Mouse (Mus musculus): ENCODE data around the gene Tbrg1.

Gene Tbrg1

DNA sequence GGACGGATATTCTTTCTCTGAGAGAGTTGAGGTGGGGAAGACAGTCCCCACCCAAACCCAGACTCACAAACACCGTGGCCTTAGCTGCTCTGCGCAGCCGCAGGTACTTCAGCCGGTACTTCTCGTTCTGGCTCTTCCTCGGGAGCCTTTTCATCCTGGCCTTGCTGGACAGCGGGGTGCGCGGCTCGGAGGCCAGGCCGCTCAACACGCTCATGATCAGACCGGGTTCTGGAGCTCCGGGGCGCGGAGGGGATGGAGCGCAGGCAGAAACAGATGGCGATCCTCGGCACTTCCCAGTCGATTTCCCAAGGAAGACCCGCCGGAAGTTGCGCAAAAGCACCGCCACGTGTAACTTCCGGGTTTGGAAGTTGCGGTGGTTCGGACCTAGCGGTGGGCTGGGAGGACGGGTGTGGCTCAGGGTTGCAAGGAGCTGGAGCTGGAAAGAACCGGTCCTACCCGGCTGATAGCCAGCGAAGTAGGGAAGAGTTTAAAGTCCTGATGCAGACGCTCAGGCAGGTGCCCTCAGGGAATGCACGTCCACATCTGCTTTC, at the start of gene Tbrg1:
Gene Tbrg1, minus strand, starts transcription at position 382 of the 551 bp plus-strand sequence.
- in situ Hi-C loops (cut with MboI, MseI): no loop called here

DNA sequence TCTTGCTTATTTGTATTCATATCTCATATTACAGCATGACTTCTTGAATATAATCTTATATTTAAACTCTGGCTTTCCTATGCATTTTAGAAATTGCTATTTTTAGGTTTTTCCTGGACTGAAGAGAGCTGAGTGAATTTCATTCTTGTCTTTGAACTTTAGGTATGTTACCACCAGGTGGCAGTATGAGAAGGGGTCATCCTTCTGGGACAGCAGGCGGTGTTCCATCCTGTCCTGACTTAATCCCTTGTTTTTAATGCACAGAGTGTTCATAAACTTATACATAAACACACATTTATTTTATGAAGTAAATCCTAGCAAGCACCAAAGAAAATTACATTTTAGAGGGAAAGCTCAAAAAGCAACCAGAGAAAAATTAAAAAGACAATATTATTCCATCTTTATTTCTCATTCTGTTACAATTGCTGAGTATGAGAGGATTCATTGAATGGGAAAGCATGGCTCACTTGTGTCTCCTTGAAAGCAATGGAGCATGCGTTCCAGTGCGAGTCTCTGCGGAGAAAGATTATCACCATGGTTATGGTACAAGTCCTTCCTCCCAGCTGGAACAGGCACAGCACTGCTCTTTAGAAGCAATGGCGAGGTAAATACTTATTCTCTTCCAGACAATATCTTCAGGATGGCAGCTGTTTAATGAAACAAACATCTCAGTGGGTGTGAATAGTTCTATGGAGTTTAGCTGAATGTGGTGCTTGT, 33.0 kb upstream of the Tbrg1 start:
- in situ Hi-C loops (cut with MboI, MseI): loop anchor here (5.0 kb wide), 2 partner anchors 242 to 247 kb away; no protein-coding TSS in a partner anchor

DNA sequence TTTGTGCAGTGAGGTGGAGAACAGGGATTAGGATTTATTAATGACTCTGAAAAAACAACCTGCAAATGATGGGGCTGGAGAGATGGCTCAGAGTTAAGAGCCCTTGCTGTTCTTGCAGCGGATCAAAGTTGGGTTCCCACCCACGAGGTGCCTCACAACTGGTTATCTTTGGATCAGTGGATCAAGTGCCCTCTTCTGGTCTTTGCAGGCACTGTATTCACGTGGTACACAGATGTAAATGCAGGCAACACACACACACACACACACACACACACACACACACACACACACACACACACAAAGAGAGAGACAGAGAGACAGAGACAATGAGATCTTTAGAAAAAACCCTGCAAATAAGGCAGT, 30.8 kb upstream of the Tbrg1 start:
- in situ Hi-C loops (cut with MboI, MseI): no loop called here

DNA sequence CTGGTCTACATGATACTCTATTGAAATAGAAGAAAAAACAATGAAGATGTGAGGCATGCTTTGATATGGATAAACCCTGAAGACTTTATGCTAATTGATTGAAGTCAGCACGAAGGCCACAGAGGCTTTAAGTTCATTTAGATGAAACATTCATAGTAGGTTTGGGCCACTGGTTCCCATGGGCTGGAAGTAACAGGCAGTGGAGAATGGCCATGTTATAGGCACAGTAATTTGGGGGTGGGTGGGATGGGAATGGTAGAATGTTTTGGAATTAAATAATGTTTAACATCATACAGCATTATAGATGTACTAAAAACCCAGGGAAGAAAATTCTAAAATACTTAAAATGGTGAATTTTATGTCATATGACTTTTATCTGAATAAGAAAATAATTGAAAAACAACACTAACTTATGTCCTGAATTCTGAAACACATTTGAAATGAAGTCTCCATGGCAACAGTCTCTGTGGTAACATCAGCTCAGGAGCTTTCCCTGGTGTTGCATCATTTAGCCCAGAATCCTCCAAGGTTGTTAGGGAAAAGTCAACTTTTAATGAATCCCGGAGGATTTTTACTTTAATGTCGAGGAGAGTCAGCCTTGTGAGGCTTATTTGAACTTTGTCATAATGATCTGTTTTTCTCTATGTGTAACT, 30.3 kb upstream of the Tbrg1 start:
- in situ Hi-C loops (cut with MboI, MseI): no loop called here

DNA sequence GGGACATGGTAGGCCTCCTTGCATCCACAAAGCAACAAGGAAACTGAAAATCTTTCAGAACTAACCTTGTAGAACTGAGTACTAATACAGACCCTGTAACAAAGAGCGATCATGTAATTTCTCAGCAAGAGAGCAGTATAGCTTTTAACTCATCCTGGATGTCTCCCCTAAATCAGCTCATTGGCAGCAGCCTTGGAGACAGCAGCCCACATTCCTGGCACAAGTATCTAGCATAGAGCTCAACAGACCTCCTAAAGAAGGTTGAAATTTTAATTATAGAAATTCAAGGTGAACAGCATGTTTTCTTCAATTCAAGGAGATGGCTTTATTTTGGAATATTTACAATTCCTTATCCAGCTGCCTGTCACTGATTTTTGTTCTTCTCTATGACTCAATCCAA, 24.0 kb upstream of the Tbrg1 start:
- in situ Hi-C loops (cut with MboI, MseI): no loop called here

DNA sequence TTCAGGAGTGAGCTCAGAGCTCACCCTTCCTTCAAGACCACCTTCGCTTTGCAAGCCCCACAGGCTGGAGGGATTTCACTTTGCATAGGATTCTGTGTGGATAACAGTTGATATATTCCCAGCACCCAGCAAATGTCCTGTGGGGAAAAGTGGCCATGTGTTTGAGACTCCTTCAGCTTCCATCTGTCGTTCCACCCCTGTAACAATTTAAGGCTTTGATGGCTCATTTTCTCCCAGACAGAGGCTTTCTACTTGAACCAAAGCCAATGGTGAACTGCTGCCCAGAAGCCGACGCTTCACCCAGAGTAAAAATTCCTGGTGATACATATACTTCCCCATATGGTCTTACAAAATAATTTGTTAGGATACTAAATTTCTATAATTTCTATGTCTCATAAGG, 18.2 kb upstream of the Tbrg1 start:
- in situ Hi-C loops (cut with MboI, MseI): no loop called here

DNA sequence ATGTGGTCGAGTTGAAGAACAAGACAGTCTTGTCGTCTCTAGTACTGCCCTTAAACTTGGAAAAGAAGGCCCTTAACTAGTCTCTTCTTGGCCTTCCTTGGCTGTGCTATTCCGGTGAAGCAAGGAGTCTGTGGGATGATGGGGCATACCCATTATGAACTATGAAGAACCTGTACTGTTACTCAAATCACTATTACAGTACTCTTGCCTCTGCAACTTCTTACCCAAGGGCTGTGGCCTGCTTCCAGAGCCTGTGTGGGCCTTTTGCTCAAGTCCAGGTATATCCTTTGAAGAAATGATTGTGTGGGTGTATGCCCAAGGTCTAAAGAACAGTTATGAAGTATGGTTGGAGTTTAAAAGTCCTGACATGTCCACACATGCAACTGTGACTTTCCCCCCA, 13.1 kb upstream of the Tbrg1 start:
- in situ Hi-C loops (cut with MboI, MseI): no loop called here

DNA sequence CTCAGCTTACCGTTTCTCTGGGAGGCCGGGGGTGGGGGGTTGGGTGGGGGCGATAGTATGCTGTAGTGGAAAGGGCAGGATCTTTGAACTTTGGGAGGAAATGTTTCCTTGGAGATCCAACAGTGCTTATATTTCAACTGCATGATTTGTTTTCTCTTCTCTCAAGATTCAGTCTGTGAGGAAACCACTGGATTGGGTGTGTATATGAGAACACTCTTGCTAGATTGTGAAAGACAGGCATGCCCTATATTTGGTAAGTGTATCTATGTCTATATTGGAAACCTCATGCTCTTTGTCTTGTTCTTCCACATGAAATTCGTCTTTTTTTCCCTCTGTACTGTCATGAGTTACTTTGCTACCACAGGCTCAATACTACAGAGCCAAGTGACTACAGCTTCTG, 12.6 kb upstream of the Tbrg1 start:
- in situ Hi-C loops (cut with MboI, MseI): no loop called here

DNA sequence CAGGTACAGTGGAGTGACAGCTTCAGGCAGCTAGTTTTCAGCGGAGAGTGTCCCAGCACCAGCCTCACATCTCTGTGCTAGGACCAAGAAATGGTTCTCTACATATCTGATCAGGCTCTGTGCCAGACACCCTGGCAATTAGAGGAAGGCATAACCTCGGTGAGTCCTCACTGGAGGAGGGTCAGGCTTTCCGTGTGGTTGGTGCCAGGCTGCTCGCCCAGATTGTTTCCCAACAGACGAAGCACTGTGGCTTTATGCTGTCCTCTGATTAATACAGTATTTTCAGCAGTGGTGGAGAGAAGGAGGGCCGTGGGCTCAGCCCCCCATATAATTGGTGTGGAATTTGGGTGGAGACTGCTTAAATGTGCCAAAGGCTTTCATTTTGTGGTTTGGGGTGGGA, 12.0 kb upstream of the Tbrg1 start, which contains the start of gene Panx3:
Gene Panx3, minus strand, starts transcription at position 121 of the 400 bp plus-strand sequence.
- in situ Hi-C loops (cut with MboI, MseI): no loop called here

DNA sequence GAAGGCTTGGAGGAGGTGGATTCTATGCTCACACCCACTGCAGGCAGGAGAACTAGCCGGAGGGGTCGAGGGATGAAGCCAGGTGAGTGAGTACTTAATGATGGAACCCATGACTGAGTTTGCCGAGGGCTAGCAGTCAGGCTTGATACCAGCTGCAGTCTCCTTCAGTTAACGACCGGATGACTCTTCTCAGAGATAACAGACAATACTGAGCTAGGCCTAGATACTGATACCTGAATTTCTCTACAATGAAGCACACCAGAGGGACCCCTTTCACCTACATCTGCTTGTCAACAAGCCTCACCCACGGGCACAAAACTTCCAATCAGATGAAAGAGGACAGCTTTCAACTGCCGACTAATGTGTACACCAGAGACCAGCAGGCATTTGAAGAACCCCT, 8.9 kb upstream of the Tbrg1 start:
- in situ Hi-C loops (cut with MboI, MseI): no loop called here

DNA sequence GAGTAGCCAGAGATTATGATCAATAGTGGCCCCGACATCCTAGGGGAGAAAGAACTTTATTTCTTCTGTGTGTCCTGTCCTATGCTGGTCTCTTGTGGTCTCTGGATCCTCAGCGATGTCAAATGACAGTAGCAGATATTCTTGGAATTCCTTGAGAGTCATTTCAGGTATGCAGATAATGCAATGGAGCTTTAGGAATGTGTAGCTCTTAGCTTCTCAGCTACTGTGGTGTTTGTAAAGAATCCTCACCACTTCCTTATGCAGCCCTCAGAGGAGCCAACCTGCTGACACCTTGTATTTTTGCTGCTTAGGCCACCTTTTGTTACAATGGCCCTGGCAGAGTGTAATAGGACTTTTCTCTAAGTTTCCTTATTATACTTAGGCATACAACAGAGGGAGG, 7.5 kb upstream of the Tbrg1 start:
- in situ Hi-C loops (cut with MboI, MseI): no loop called here

DNA sequence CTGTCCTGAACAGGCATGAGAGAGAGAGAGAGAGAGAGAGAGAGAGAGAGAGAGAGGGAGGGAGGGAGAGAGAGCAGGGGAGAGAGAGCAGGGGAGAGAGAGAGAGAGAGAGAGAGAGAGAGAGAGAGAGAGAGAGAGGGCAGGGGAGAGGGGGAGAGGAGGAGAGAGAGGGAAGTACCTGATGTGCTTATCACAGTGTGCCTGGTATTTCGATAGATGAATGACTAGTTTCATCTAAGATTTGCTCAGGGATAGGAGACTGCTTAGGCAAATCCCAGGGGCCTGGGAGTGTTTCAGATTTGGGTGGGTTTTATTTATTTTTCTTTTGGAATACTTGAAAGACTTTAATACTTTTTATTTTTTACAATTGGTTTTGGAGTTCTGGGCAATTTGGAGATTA, 6.1 kb upstream of the Tbrg1 start:
- in situ Hi-C loops (cut with MboI, MseI): no loop called here

DNA sequence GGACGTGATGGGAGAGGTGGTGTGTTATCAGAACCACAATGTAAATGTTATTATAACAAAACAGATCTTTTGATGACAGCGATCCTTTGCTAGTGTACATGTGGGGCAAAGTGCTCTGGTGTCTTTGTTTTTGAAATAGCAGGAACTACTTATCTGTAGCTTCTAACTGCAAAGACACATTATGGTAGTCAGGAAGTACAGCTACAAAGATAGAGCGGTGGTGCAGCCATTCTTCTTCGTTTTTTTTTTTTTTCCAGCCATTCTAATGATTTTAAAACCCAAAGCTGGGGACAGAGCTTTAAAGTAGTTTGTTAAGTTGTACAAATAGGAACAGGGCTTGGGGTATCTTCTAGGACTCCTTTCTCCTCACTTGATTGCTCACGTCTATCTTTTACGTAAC, 2.3 kb upstream of the Tbrg1 start:
- in situ Hi-C loops (cut with MboI, MseI): no loop called here

DNA sequence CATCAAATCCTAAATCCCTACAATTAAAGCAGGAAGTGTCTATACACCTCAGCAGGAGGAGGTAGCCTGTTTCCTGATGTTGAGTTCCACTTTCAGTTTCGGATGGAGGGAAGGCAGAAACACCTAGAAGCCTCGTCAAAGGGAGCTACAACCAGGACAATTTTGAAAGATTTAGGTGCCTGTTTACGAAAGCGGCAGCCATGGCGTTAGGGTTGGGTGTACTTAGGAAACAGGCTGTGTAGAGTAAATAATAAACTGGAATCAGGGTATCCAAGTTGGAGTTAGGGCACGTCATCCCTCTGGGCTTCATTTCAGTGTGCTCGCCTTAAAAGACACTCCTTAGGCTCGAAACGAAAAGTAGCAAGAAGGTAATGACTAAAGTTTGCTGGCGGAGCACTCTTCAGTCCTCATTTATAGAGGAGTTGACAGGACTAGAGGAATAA, 652 bp downstream of the Tbrg1 start:
- in situ Hi-C loops (cut with MboI, MseI): no loop called here

DNA sequence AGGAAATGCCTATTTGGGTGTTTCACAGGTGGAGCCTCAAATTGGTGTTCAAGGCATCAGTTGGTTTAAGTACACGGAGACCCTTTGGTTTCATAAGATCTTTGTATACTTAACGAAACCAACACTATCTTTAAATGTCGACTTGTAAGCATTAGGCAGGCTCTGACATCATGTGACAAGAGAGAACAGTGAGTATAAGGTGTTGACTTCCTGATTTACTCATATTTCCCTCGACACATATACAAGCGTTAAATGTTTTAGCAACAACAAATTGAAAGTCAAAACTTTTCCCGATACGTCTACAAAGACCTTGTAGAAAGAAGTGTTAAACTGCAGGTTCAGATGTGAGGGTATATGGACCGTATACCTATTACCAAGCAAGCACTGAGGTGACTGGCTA, 1.2 kb downstream of the Tbrg1 start:
- in situ Hi-C loops (cut with MboI, MseI): no loop called here

DNA sequence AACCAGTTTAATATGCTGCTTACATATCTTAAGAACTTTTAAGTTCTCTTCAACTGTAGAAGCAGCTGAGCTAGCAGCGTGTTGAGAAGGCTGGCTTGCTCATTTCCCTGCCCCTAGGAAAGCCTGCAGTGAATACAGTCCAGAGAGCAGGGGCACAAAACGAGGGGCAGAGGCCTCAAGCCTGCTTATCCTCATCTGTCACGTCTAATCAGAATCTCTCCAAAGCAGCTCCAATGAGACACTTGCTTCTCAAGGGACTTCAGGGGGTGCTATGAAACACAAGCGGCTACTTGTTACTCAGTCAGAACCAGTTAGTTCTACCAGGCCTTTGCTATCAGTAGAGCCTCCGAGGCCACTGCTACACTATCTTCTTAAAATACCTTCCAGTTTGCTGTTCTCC, 3.3 kb downstream of the Tbrg1 start:
- in situ Hi-C loops (cut with MboI, MseI): no loop called here

DNA sequence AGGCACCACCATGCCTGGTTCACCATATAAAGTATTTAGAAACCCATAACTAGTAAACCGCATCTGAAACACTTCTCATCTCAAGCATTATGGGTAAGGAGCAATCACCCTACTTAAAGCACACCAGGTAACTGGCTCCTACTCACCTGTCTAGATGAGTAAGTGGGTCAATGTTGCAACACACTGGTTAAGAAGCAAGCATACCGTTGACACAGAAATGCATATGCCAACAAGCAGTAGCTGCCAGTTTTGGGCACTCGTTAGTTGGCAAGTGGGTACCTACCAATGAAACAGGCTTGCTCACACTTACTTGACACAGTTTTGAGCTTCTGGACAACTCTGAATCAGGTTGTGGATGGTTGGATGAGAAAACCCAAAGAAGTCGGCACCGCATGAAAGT, 6.5 kb downstream of the Tbrg1 start:
- in situ Hi-C loops (cut with MboI, MseI): no loop called here

DNA sequence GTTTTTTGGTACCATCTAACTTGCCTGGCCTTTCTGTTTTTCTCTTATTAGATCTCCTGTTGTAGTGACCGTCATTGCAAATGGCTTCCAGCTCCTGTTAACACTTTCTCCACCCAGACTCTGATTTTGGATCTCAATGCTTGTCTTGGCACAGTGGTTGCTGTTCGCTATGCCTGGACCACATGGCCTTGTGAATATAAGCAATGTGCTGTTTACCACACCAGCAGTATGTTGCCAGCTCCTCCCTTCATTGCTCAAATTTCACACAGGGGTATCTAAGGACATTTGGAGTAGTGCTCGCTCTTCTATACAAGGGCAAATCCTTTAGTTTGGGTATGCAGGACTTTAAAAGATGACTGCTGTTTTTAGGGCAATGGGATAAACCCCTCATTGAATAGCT, 10.9 kb downstream of the Tbrg1 start:
- in situ Hi-C loops (cut with MboI, MseI): no loop called here

DNA sequence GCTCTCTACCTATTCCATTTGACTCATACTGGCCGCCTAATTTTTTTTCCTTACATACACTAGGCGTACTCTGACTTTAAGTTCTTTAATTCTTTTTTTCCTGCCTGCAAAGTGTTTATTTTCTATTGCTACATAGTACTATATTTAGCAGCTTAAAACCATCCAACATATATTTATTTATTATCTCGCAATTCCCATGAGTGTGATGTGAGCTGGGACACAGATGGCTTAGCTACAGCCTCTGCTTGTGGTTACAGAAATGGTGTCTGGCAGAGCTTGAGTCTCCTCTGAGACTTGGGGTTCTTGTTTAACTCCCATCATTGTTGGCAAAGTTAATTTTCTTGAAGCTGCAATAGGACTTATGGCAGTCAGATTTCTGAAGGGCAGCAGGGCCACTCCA, 18.4 kb downstream of the Tbrg1 start:
- in situ Hi-C loops (cut with MboI, MseI): no loop called here

DNA sequence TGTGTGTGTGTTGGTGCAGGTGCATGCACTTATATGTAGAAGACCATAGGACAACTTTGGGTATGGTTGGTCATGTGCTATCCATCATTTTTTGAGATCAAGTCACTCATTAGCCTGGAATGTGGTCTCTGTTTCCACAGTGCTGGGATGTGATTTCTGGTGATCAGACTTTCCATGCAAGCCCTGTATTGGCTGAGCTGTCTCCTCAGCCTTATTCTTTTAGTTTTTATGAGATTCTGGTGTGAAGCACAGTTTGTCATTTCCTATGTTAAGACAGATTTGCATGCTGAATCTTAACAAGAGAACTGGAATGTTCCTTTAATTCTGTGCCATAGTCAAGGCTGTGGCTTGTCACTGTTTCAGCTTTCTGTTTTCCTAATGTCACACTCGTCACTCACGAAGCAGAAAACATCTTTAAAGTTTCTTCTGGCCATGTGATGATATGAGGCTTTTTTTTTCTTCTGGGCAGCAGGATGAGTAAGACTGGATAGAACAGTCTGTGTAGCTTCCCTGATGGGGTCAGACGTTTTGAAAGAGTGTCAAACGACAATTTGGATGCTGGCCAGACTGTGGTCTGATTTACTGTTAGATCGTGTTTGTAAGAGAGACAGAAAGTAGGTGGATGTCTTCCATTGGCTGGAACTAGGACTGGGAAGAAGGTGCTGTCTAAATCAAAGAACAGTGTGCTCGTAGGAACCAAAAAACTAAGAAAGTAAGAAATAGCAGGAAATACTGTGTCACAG, 20.1 kb downstream of the Tbrg1 start:
- in situ Hi-C loops (cut with MboI, MseI): no loop called here

DNA sequence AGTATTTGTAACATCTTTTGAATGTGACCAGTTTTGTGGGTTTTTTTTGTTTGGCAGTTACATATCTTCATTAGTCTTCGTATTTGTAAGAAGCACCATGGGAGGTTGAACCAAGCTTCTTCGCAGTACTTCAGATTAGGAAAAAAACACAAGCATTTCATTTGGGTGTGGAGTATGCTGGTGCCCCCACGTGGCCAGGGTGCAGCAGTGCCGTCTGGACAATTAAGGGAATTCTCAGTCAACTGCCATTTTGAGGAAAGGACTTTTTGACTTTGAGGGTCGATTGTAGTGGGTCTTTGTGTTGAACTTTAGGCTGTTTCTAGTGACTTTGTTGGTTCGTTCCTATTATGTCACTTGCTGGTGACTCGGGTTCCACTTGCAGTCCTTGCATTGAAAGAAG, 20.8 kb downstream of the Tbrg1 start:
- in situ Hi-C loops (cut with MboI, MseI): no loop called here

DNA sequence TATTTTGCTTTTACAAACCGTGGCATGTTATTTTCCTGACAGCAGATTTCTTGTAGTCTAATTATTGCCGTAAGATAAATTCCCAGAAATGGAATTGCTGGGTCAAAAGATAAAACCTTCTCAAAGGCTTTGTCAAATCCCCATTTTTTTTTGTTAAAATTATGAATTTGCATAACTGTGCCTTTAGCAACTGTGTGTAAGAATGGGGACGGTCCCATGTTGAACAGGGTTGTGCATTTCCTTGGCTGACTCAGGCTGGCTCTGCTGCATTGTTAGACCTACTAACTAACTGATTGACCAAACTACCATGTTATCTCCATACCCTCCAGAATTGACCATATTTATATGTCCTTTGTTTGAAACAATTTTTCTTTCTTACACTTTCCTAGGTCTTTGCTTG, 22.8 kb downstream of the Tbrg1 start:
- in situ Hi-C loops (cut with MboI, MseI): no loop called here

Measured in T-helper 17 cell (primary cell).